ENCODE assay signal across 8 mouse cellular contexts in the genomic region with DNA sequence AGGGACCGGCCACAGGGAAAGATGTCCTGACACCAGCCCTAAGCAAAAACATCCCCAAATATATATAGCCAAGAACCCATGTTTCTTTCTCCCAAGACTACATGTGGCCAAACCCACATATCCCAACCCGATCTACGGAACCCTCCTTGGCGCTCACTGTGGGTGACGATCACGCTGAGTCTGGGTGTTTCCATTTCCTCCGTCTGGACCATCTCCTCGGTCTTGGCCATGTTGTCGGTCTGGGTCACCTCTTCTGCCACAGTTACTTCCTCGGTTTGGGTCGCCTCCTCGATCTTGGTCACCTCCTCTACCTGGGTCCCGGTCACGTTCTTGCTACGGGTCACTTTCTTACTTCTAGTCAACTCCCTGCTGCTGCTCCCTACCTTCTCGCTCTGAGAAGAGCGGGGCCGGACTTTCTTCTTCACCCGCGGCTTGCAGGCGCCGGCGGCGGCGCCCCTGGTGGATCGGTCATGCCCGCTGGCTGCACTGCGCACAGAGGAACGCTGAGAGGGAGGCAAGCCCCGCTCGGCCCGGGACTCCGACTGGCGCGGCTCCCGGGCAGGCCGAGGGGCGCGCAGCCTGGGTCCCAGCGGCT. TPM values are rescaled to one million over a fixed set of nuclear protein-coding genes. Genes with fewer than 3 reads are reported as not detected.
DNase-seq lines count a peak whose midpoint lies in the region; ATAC-seq lines count a peak whose summit lies in the region.

No protein-coding gene starts in this region.

- under 1% methylated on average over 40 of the region's 40 CpGs for WGBS in hindbrain, embryonic 10.5 days

- H3K36me3 ChIP-seq in hindbrain, embryonic 10.5 days: peaks cover 65% of the 10 kb centered on the region

- H3K4me3 ChIP-seq in hindbrain, embryonic 10.5 days: peak overlapping the region; percentile 81

- peaks cover 21% of the 10 kb centered on the region for H3K4me1 ChIP-seq in hindbrain, embryonic 10.5 days (replicated peaks)

- H3K9me3 ChIP-seq in hindbrain, embryonic 10.5 days: no peaks in the 10 kb centered on the region

- intact Hi-C loops in left cerebral cortex, postnatal 14 days (cut with DNase I): no loop called here

- peak; percentile 23 to 25 for DNase-seq in left cerebral cortex, postnatal 14 days (ENCODE audit: low spot score in 2 of 2)
- no peak for DNase-seq in left cerebral cortex, adult 8-10 months (ENCODE audit: low spot score in 2 of 2)
- DNase-seq in brain, adult 2 months (ENCODE audit: low read depth, low spot score): peak; percentile 32
- peak; percentile 12 for DNase-seq in hindbrain, embryonic 10.5 days (ENCODE audit: low spot score)
- DNase-seq in urinary bladder, postnatal 25 days (ENCODE audit: low spot score): no peak
- DNase-seq in Muller cell, postnatal 12 days (ENCODE audit: inconsistent ontology term): no peak
- no peak for DNase-seq in cerebellum, postnatal 14 days

- H3K27me3 ChIP-seq in hindbrain, embryonic 10.5 days (ENCODE audit: insufficient read depth, poor library complexity, severe bottlenecking): no peaks in the 10 kb centered on the region

- peak; percentile 38 for ATAC-seq in megakaryocyte, adult 5-6 weeks (ENCODE audit: poor library complexity, severe bottlenecking)

- H3K27ac ChIP-seq in hindbrain, embryonic 10.5 days: peak overlapping the region; percentile 93

RNA-seq across cellular contexts. Expression of gene Bag1, which starts 0.4 kb away (rescaled TPM):
- total RNA-seq in left cerebral cortex, postnatal 14 days (2021): 100 to 1,000 TPM; 160 to 164 TPM
- total RNA-seq in left cerebral cortex, adult 8-10 months (2022): 100 to 1,000 TPM; 176 to 192 (median 181) TPM
- polyA plus RNA-seq in hindbrain, embryonic 10.5 days (2016; fragmentation: Nextera tagmentation; extraction: Ambion mirVana): 198 and 208 TPM in 2 replicates
- 98.7 and 125 TPM in 2 replicates for total RNA-seq in megakaryocyte, adult 5-6 weeks (2015)
- 276 and 281 TPM in 2 replicates for total RNA-seq in megakaryocyte, adult 5-6 weeks (2017)

RNA-seq across cellular contexts. Expression of gene Chmp5, which starts 0.5 kb away (rescaled TPM):
- 10 to 100 TPM; 71.4 to 73.1 TPM for total RNA-seq in left cerebral cortex, postnatal 14 days (2021)
- total RNA-seq in left cerebral cortex, adult 8-10 months (2022): 10 to 100 TPM; 73.9 to 90.3 (median 79.7) TPM
- 114 and 126 TPM in 2 replicates for polyA plus RNA-seq in hindbrain, embryonic 10.5 days (2016; fragmentation: Nextera tagmentation; extraction: Ambion mirVana)
- total RNA-seq in megakaryocyte, adult 5-6 weeks (2015): 94.5 and 109 TPM in 2 replicates
- 150 and 185 TPM in 2 replicates for total RNA-seq in megakaryocyte, adult 5-6 weeks (2017)

RNA-seq across cellular contexts. Expression of gene Nfx1, which starts 23.0 kb away (rescaled TPM):
- total RNA-seq in left cerebral cortex, postnatal 14 days (2021): 10 to 100 TPM; 59.1 to 62.0 TPM
- total RNA-seq in left cerebral cortex, adult 8-10 months (2022): 10 to 100 TPM; 77.9 to 83.4 (median 80.2) TPM
- polyA plus RNA-seq in hindbrain, embryonic 10.5 days (2016; fragmentation: Nextera tagmentation; extraction: Ambion mirVana): 86.1 and 92.8 TPM in 2 replicates
- total RNA-seq in megakaryocyte, adult 5-6 weeks (2015): 26.8 and 29.5 TPM in 2 replicates
- 41.1 and 46.8 TPM in 2 replicates for total RNA-seq in megakaryocyte, adult 5-6 weeks (2017)

RNA-seq across cellular contexts. Expression of gene Spink4, which starts 27.8 kb away (rescaled TPM):
- not detected for total RNA-seq in left cerebral cortex, postnatal 14 days (2021)
- total RNA-seq in left cerebral cortex, adult 8-10 months (2022): not detected
- not detected in 2 replicates for polyA plus RNA-seq in hindbrain, embryonic 10.5 days (2016; fragmentation: Nextera tagmentation; extraction: Ambion mirVana)
- total RNA-seq in megakaryocyte, adult 5-6 weeks (2015): not detected in 2 replicates
- not detected in 2 replicates for total RNA-seq in megakaryocyte, adult 5-6 weeks (2017)

Comparison
In these comparisons a context has a peak if more than half of its experiments do, and no peak if none do; other contexts are left out.
1. DNase-seq: peak in left cerebral cortex, postnatal 14 days (2 of 2), brain, adult 2 months (single experiment) and hindbrain, embryonic 10.5 days (single experiment); none in left cerebral cortex, adult 8-10 months (0 of 2), urinary bladder, postnatal 25 days (single experiment), Muller cell, postnatal 12 days (single experiment) and cerebellum, postnatal 14 days (0 of 2).